Mouse (Mus musculus): ENCODE measurements around the gene Gpr84. TPM values are rescaled to one million over a fixed set of nuclear protein-coding genes. Genes with fewer than 3 reads are reported as not detected.
A peak's percentile ranks its signal among the peaks of the same experiment; 100 is the strongest.
"Not testable (repeated sequence)": the region's sequence is repeated elsewhere in the genome, so short reads cannot be mapped to it uniquely, and the experiment has no call there.

Gpr84 gene
- polyA plus RNA-seq, 1 experiment: not detected

DNA sequence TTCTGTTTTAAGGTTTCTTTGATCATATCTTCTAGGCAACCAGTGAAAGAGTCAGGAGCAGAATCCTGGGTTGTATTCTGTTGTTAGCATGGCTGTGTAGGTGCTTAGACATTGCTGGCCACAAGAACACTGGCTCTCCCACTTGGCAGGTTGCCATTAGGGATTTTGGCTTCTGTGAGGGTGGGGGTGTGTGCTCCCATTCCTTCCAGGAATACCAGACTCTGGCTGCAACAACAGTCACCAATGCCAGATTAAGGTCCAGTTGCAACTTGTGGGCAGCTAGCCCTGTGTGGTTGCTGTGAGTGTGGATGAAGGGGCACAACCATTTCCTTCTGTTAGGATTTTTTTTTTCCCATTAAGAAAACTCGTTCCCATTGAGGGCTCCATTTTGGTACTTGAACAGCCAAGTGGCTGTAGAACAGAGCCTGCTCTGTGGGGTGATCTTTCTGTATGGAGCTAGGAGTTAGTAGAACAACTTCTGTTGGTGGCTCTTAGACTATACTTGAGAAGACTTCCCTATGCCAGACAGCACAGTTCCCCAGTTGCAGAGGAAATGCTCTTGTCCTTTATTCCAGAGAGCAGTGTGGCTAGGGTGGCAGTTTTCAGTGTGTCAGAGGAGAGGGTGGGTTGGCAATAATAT lies 24.5 kb downstream of the Gpr84 start:
- DNase-seq (ENCODE audit: low spot score): no peak

DNA sequence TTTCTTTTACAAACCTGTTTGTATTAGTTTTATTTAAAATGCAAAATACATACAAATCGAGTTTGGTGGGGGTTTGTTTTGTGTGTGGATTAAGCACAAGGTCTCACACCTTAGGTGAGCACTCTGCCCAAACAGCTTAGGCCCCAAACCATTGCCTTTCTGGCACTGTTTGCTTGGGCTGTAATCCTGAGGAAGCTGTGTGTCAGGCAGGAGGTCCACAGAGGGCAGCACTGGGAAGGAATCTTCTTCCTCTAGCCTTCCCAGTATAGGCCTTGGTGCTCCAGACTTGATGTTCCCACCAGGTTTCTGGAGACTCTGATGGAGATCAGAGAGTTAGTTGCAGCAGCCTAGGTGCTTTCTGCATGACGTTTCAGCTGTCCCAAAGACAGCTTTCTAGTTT lies 25.8 kb downstream of the Gpr84 start:
- no peak for DNase-seq (ENCODE audit: low spot score)

GRCm38 (mm10) chr15:103284066-103284465 lies 26.3 kb downstream of the Gpr84 start:
- no peak for DNase-seq (ENCODE audit: low spot score)

- no peak for DNase-seq (ENCODE audit: low spot score)
Observed at GRCm38 (mm10) chr15:103281465-103282205, 28.8 kb downstream of the Gpr84 start.

- no peak for DNase-seq (ENCODE audit: low spot score)
Observed at GRCm38 (mm10) chr15:103280817-103281464, 29.5 kb downstream of the Gpr84 start.

- no peak for DNase-seq (ENCODE audit: low spot score)
Observed at GRCm38 (mm10) chr15:103279750-103280149, 30.7 kb downstream of the Gpr84 start.

DNA sequence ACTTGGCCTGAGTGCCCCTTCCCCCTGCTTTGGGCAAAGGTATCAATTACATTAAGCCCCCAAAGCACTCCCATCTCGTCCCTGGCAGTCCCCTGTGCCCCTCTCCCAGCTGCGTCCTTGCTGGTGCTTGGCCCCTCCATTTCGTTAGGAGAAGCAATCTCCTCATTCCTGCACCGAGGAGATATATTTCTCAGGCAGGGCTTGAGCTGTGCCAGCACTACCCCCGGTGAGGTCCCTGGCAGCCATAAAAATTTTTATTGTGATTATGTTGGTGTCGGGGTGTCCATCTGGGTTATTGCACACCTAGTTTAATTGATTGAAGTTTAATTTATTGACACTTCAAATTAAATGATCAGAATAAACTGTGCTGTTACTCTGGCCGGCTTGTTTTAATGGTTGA lies 32.5 kb downstream of the Gpr84 start:
- DNase-seq (ENCODE audit: low spot score): no peak

- DNase-seq (ENCODE audit: low spot score): not testable (repeated sequence)
Observed at GRCm38 (mm10) chr15:103275943-103276342, 34.5 kb downstream of the Gpr84 start.

- peak; percentile 86 for DNase-seq (ENCODE audit: low spot score)
Observed at GRCm38 (mm10) chr15:103272419-103273279, 37.8 kb downstream of the Gpr84 start, which contains the start of gene Copz1. Gene Copz1 (plus strand): TSS chr15:103272714.

DNA sequence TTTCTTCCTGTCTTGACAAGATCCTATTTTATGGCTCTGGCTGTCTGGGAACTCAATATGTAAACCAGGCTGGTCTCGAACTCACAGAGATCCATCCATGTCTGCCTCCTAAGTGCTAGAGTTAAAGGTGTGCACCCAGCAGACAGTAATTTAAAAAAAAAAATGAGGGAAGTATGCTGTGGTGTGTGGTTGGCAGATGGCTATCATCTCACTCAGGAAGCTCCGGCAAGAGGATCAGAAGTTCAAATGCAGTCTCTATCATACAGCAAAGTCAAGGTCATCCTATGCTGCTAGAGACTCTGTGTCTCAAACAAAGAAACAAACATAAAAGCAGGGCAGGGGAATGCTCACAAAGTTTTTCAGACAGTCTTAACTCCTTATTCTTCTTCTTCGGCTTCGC lies 41.5 kb downstream of the Gpr84 start:
- no peak for DNase-seq (ENCODE audit: low spot score)

DNA sequence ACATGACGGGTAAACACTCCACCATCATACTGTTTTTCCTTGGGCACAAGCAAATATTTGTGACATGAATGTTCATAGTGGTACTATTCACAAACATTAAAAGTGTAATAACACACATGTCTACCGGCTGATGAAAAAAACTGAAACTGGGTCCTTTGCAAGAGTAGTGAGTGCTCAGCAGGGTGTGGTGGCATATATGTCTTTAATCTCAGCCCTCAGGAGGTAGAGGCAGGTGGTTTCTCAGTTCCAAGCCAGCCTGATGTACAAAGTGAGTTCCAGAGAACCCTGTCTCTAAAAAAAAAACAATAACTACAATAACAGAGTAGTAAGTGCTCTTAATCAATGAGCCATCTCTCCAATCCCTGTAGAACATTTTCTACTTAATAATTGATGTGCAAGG lies 45.6 kb downstream of the Gpr84 start:
- no peak for DNase-seq (ENCODE audit: low spot score)

DNA sequence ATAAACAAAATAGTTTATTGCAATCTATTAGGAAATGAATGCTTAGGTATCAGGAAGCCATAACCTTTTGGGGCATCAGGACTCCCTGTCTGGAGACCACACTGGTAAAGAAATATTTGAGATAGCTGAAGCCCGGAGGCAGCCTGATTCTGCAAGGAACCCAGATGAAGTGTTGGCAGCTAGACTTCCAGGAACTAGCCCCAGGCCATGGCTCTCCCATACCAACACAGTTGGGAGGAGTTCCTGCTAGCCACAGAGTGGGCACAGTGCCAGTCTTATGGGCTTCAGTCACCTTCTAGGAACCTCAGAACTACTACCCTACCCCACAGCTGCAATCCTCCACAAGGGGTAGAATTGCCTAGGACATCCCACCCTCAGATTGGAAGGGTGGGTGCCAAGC lies 50.4 kb downstream of the Gpr84 start:
- DNase-seq (ENCODE audit: low spot score): no peak

GRCm38 (mm10) chr15:103259162-103259561 lies 51.2 kb downstream of the Gpr84 start:
- no peak for DNase-seq (ENCODE audit: low spot score)

Other genes with a start within 250 kb of the Gpr84 start
- 15.1 and 18.5 TPM in 2 replicates for gene Smug1, start 143.5 kb downstream of the Gpr84 start, polyA plus RNA-seq (2012; rRNA removed)
- gene Cbx5, start 70.8 kb downstream of the Gpr84 start, polyA plus RNA-seq (2012; rRNA removed): 23.9 and 24.4 TPM in 2 replicates
- 323 and 341 TPM in 2 replicates for gene Hnrnpa1, start 70.2 kb downstream of the Gpr84 start, polyA plus RNA-seq (2012; rRNA removed)
- gene Nfe2, start 52.2 kb downstream of the Gpr84 start, polyA plus RNA-seq (2012; rRNA removed): 0.28 and 0.34 TPM in 2 replicates
- gene Copz1, start 37.9 kb downstream of the Gpr84 start, polyA plus RNA-seq (2012; rRNA removed): 125 and 135 TPM in 2 replicates
- 9.9 and 15.6 TPM in 2 replicates for gene Zfp385a, start 29.5 kb upstream of the Gpr84 start, polyA plus RNA-seq (2012; rRNA removed)
- 138 and 146 TPM in 2 replicates for gene Itga5, start 56.2 kb upstream of the Gpr84 start, polyA plus RNA-seq (2012; rRNA removed)
- gene Gtsf1, start 119.9 kb upstream of the Gpr84 start, polyA plus RNA-seq (2012; rRNA removed): 0.08 TPM in 1 of 2 replicates, not detected in the other
- not detected in 2 replicates for gene Gtsf2, start 137.9 kb upstream of the Gpr84 start, polyA plus RNA-seq (2012; rRNA removed)
- 6.0 and 7.8 TPM in 2 replicates for gene Nckap1l, start 143.2 kb upstream of the Gpr84 start, polyA plus RNA-seq (2012; rRNA removed)
- 12.9 TPM in 2 replicates for gene Pde1b, start 192.4 kb upstream of the Gpr84 start, polyA plus RNA-seq (2012; rRNA removed)
- 14.6 and 16.4 TPM in 2 replicates for gene Ppp1r1a, start 227.4 kb upstream of the Gpr84 start, polyA plus RNA-seq (2012; rRNA removed)

Data from urinary bladder, adult 2 months (tissue).